Mouse (Mus musculus) heart, embryonic 12.5 days (tissue): ENCODE data around the gene Adamtsl3. TPM values are rescaled to one million over a fixed set of nuclear protein-coding genes. Genes with fewer than 3 reads are reported as not detected.

Experiments
- ATAC-seq: fragments of 200-750 bp; cut with Nextera tagmentation; 2 replicates; pipeline ENCODE4 v1.8.0; 2017; ENCODE audit warnings: moderate TSS enrichment, moderate library complexity; ENCODE audit not compliant: insufficient number of reproducible peaks, low FRiP score
- H3K27ac ChIP-seq: fragments of 300-500 bp; sonication (generic); 2 replicates; pipeline ENCODE4 v1.5.1; 2016; ENCODE audit warnings: mild to moderate bottlenecking, moderate library complexity; ENCODE audit not compliant: poor library complexity, severe bottlenecking
- H3K27me3 ChIP-seq: fragments of 300-500 bp; sonication (generic); replicated peaks from 2 replicates; pipeline ENCODE4 v1.6.1; 2016; ENCODE audit warnings: mild to moderate bottlenecking, moderate library complexity
- H3K36me3 ChIP-seq: fragments of 300-500 bp; sonication (generic); 2 replicates; pipeline ENCODE4 v1.6.1; 2016; ENCODE audit warnings: mild to moderate bottlenecking, moderate library complexity
- H3K4me1 ChIP-seq: fragments of 300-500 bp; sonication (generic); replicated peaks from 2 replicates; pipeline ENCODE4 v1.6.1; 2016; ENCODE audit warnings: mild to moderate bottlenecking
- H3K4me2 ChIP-seq: fragments of 300-500 bp; sonication (generic); 2 replicates; pipeline ENCODE4 v1.6.1; 2016; ENCODE audit warnings: mild to moderate bottlenecking, moderate library complexity
- H3K4me3 ChIP-seq: fragments of 300-500 bp; sonication (generic); 2 replicates; pipeline ENCODE4 v1.5.1; 2016; ENCODE audit warnings: mild to moderate bottlenecking
- H3K9ac ChIP-seq: fragments of 300-500 bp; sonication (generic); 2 replicates; pipeline ENCODE4 v1.6.1; 2016; ENCODE audit warnings: mild to moderate bottlenecking, moderate library complexity
- H3K9me3 ChIP-seq: fragments of 300-500 bp; sonication (generic); replicated peaks from 2 replicates; pipeline ENCODE4 v1.6.1; 2016; ENCODE audit warnings: mild to moderate bottlenecking, moderate library complexity
- WGBS: fragments of 180-500 bp; shearing (Covaris S2); methylation state at CpG from one replicate; pipeline ENCODE4 v1.1.7; 2016; 5-methylcytosine and 5-hydroxymethylcytosine counted together
- polyA plus RNA-seq: library from polyadenylated mRNA; unstranded; fragments of >200 nt; fragmentation: Nextera tagmentation; extraction: Ambion mirVana; gene quantifications from 2 replicates; pipeline ENCODE4 v1.2.1, GENCODE M21; 2016

The Adamtsl3 gene
- polyA plus RNA-seq, 1 experiment from 2014 or later = 0.57 TPM

- no peaks in the 10 kb centered on the region for H3K36me3 ChIP-seq
- H3K27ac ChIP-seq = no peak overlapping the region
- H3K4me2 ChIP-seq = no peak overlapping the region
- H3K27me3 ChIP-seq = no peaks in the 10 kb centered on the region
- H3K4me3 ChIP-seq = no peak overlapping the region
- ATAC-seq = no peak
- H3K4me1 ChIP-seq = no peaks in the 10 kb centered on the region
- H3K9me3 ChIP-seq = 0 out of 2 replicates have a peak, but pooled peaks cover 3% of the 10 kb centered on the region
- H3K9ac ChIP-seq = no peak overlapping the region
- 79% methylated on average over 16 of the region's 16 CpGs for WGBS
These were observed 141.1 kb downstream of the Adamtsl3 start for GRCm38 (mm10) chr7:82476441-82477221.

- WGBS = 70% methylated on average over 3 of the region's 3 CpGs
- no peaks in the 10 kb centered on the region for H3K4me1 ChIP-seq
These were observed 143.0 kb downstream of the Adamtsl3 start for GRCm38 (mm10) chr7:82478461-82478860.

DNA sequence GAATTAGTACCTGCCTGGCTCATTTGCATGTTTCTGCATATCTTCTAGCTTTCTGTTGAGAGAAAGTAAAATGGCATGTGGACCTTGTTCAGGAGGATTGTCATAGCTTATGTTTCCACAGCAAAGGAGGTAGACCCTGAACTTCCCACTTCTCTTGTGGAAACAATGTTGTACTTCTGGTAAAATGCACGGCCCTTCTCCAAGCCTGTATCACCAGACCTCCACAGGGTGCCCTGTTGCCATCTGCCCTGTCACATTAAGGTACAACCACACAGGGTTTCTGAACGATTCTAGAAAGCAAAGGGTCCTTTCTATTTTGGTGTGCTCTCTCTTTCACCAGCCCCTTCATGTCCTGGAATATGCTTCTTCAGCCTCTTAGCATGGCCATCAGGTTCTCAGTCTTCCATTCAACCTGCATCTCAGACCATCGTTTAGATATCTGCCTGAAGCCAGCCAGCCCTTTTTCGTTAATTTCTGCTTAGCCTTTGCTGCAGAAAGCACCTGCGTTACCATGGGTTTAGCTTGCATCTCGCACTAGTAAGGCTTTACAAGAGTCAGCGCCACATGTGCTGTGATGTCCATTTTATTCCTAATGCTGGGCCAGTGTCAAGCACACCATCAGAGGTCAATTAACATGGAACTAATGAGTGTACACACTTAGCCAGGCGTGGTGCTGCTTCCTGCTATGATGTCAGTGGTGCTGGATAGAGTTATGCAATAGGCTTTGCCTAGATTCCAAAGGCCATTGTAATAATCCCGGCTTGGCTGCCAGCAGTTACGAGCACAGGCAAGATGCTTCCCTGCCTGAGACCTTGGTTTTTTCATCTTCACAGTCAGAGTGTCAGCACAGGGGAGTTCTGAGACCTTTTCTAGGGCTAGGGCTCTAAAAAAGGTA, 143.6 kb downstream of the Adamtsl3 start:
- Histone ChIP-seq H3K4me1 (no peaks in the 10 kb centered on the region), H3K27me3 (no peaks in the 10 kb centered on the region), H3K36me3 (no peaks in the 10 kb centered on the region), H3K4me3 (no peak overlapping the region), H3K9me3 (0 out of 2 replicates have a peak, but pooled peaks cover 3% of the 10 kb centered on the region), H3K4me2 (no peak overlapping the region), H3K27ac (no peak overlapping the region), H3K9ac (no peak overlapping the region)
- ATAC-seq = no peak
- 70% methylated on average over 10 of the region's 10 CpGs for WGBS

More at GRCm38 (mm10) chr7:82478461-82478860, 143.0 kb downstream of the Adamtsl3 start:
- no peak overlapping the region for H3K9ac ChIP-seq
- no peaks in the 10 kb centered on the region for H3K36me3 ChIP-seq
- no peak overlapping the region for H3K27ac ChIP-seq
- ATAC-seq = no peak
- no peak overlapping the region for H3K4me2 ChIP-seq
- H3K9me3 ChIP-seq = 0 out of 2 replicates have a peak, but pooled peaks cover 3% of the 10 kb centered on the region
- H3K27me3 ChIP-seq = no peaks in the 10 kb centered on the region
- H3K4me3 ChIP-seq = no peak overlapping the region

- H3K4me3 ChIP-seq = no peak overlapping the region
- H3K36me3 ChIP-seq = no peaks in the 10 kb centered on the region
- no peak overlapping the region for H3K27ac ChIP-seq
- 53% methylated on average over 3 of the region's 3 CpGs for WGBS
- H3K9ac ChIP-seq = no peak overlapping the region
- peaks cover 6% of the 10 kb centered on the region for H3K4me1 ChIP-seq
- H3K27me3 ChIP-seq = no peaks in the 10 kb centered on the region
- no peak for ATAC-seq
- no peaks in the 10 kb centered on the region for H3K9me3 ChIP-seq
- H3K4me2 ChIP-seq = no peak overlapping the region
These were observed 147.9 kb downstream of the Adamtsl3 start for GRCm38 (mm10) chr7:82483426-82483825.

- Histone ChIP-seq H3K36me3 (no peaks in the 10 kb centered on the region), H3K9ac (no peak overlapping the region), H3K4me3 (no peak overlapping the region), H3K9me3 (no peaks in the 10 kb centered on the region), H3K27ac (no peak overlapping the region), H3K27me3 (no peaks in the 10 kb centered on the region), H3K4me1 (peaks cover 6% of the 10 kb centered on the region), H3K4me2 (no peak overlapping the region)
- 74% methylated on average over 5 of the region's 5 CpGs for WGBS
- no peak for ATAC-seq
These were observed 149.3 kb downstream of the Adamtsl3 start for GRCm38 (mm10) chr7:82484834-82485233.

GRCm38 (mm10) chr7:82485344-82485954, 150.0 kb downstream of the Adamtsl3 start:
- no peak overlapping the region for H3K27ac ChIP-seq
- no peaks in the 10 kb centered on the region for H3K36me3 ChIP-seq
- no peak for ATAC-seq
- no peaks in the 10 kb centered on the region for H3K27me3 ChIP-seq
- H3K4me1 ChIP-seq = peaks cover 6% of the 10 kb centered on the region
- WGBS = 41% methylated on average over 7 of the region's 7 CpGs
- no peak overlapping the region for H3K9ac ChIP-seq
- no peak overlapping the region for H3K4me2 ChIP-seq
- no peak overlapping the region for H3K4me3 ChIP-seq
- H3K9me3 ChIP-seq = no peaks in the 10 kb centered on the region

DNA sequence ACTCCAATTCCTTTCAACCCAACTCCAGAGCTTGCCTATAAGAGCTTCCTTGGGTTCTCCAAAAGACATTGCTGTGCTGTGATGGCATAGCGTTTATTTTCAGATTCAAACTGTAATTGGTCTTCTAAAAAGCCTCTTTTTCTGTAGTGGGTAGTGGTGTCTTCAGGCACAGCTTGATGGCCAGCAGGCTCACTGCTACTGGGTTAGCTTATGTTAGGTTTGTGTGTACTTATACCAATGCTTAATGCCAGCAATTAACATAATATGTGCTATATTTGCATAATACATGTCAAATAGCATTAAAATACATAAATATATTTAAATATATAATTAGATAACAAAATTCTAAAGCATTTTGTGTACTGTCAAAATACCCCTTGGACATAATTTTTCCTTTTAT, 155.5 kb downstream of the Adamtsl3 start:
- no peaks in the 10 kb centered on the region for H3K9me3 ChIP-seq
- 65% methylated on average over 1 of the region's 1 CpGs for WGBS
- H3K27ac ChIP-seq = no peak overlapping the region
- no peaks in the 10 kb centered on the region for H3K36me3 ChIP-seq
- no peak overlapping the region for H3K9ac ChIP-seq
- no peak overlapping the region for H3K4me3 ChIP-seq
- no peak for ATAC-seq
- no peaks in the 10 kb centered on the region for H3K27me3 ChIP-seq
- H3K4me2 ChIP-seq = no peak overlapping the region
- H3K4me1 ChIP-seq = no peaks in the 10 kb centered on the region

- Histone ChIP-seq H3K4me1 (no peaks in the 10 kb centered on the region), H3K9ac (no peak overlapping the region), H3K36me3 (no peaks in the 10 kb centered on the region), H3K27me3 (no peaks in the 10 kb centered on the region), H3K27ac (no peak overlapping the region), H3K9me3 (no peaks in the 10 kb centered on the region), H3K4me2 (no peak overlapping the region), H3K4me3 (no peak overlapping the region)
- 82% methylated on average over 12 of the region's 12 CpGs for WGBS
- no peak for ATAC-seq
These were observed 157.4 kb downstream of the Adamtsl3 start for GRCm38 (mm10) chr7:82492881-82493280.

DNA sequence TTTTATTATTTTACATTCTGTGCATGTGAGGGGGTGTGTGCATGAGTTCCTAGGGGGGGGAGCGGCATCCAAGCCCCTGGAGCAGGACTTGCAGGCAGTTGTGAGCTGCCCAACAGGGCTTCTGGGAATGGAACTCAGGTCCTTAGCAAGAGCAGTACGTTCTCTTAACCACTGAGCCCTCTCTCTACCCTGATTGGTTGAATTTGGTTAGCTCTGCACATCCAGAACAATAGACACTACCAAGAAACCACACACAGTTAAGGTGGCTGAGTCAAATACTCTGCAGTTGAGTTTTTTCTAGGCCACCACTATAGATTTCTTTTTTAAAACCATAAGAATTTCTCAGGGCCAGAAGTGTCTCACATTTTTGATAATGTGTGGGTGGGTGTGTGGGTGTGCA, 158.7 kb downstream of the Adamtsl3 start:
- no peak overlapping the region for H3K4me3 ChIP-seq
- ATAC-seq = no peak
- H3K9ac ChIP-seq = no peak overlapping the region
- 78% methylated on average over 2 of the region's 2 CpGs for WGBS
- no peak overlapping the region for H3K4me2 ChIP-seq
- H3K4me1 ChIP-seq = no peaks in the 10 kb centered on the region
- H3K9me3 ChIP-seq = no peaks in the 10 kb centered on the region
- H3K27ac ChIP-seq = no peak overlapping the region
- no peaks in the 10 kb centered on the region for H3K27me3 ChIP-seq
- H3K36me3 ChIP-seq = no peaks in the 10 kb centered on the region

DNA sequence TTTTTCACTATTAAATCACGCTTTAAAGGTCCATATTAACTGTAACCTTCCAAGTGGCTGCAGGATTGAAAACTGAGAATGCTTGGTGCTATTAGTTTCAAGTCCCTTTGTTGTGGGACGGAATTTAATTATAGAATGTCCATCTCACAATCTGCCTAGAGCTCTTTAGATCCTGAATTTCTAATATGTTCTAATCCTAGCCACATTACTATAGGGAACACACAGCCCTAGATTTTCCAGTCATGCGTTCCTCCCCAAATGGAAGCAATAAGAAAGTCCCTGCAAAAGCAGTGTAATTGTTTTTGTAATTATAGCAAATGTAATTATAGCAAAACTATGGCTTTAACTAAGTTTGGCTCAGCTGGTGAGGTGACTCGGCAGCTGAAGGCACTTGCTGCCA, 161.6 kb downstream of the Adamtsl3 start:
- H3K27ac ChIP-seq = no peak overlapping the region
- ATAC-seq = no peak
- H3K27me3 ChIP-seq = no peaks in the 10 kb centered on the region
- no peaks in the 10 kb centered on the region for H3K4me1 ChIP-seq
- WGBS = 80% methylated on average over 4 of the region's 4 CpGs
- no peak overlapping the region for H3K9ac ChIP-seq
- no peaks in the 10 kb centered on the region for H3K36me3 ChIP-seq
- H3K4me3 ChIP-seq = no peak overlapping the region
- no peak overlapping the region for H3K4me2 ChIP-seq
- H3K9me3 ChIP-seq = no peaks in the 10 kb centered on the region

DNA sequence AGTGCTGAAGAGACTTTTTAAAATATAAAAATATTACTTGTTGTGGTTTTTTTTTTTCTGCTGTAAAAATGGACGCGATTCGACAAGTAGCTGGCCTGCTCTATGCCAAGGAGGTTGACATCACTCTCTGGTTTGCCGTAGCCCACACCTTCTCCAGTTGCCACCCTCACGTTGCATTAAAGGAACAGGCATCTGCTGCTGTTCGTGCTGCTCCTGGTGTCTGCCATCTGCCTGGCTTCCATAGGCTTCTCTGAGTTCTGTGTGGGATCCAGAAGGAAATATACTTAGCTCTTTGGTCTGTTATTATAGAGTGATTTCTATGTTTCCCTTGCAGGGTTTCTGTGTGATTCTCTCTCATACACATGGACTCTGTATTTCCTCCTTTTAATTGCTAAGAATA, 165.8 kb downstream of the Adamtsl3 start:
- H3K9me3 ChIP-seq = no peaks in the 10 kb centered on the region
- H3K27ac ChIP-seq = no peak overlapping the region
- no peaks in the 10 kb centered on the region for H3K4me1 ChIP-seq
- no peaks in the 10 kb centered on the region for H3K27me3 ChIP-seq
- H3K36me3 ChIP-seq = no peaks in the 10 kb centered on the region
- ATAC-seq = no peak
- H3K4me2 ChIP-seq = no peak overlapping the region
- WGBS = 78% methylated on average over 6 of the region's 6 CpGs
- H3K4me3 ChIP-seq = no peak overlapping the region
- no peak overlapping the region for H3K9ac ChIP-seq
